Mouse (Mus musculus) lung, adult 2 months (tissue): ENCODE measurements around the gene Olfr222. TPM values are rescaled to one million over a fixed set of nuclear protein-coding genes. Genes with fewer than 3 reads are reported as not detected.

ENCODE experiments used
- DNase-seq: peaks from one replicate; pipeline ENCODE4 v3.0.0; 2022
- H3K4me1 ChIP-seq: fragments of 200-500 bp; 2 replicates; pipeline ENCODE4 v1.6.1; 2011; ENCODE audit warnings: low read length; ENCODE audit not compliant: control insufficient read depth, insufficient read depth
- H3K4me3 ChIP-seq: fragments of 200-500 bp; replicated peaks from 2 replicates; pipeline ENCODE3; 2011; ENCODE audit warnings: low read depth, mild to moderate bottlenecking, control low read depth, low read length; ENCODE audit errors: extremely low read depth
- CTCF ChIP-seq: fragments of 200-500 bp; IDR thresholded peaks from 2 replicates; pipeline ENCODE4 v1.5.1; 2011; ENCODE audit warnings: mild to moderate bottlenecking, low read length, control low read depth; ENCODE audit not compliant: insufficient read depth
- POLR2A ChIP-seq: fragments of 200-500 bp; IDR thresholded peaks from 2 replicates; pipeline ENCODE4 v1.6.1; 2011; ENCODE audit warnings: low read depth, mild to moderate bottlenecking, control low read depth, low read length, borderline replicate concordance; ENCODE audit errors: extremely low read depth
- WGBS: fragments of 180-500 bp; shearing (Covaris S2); methylation state at CpG from one replicate; pipeline ENCODE4 v1.1.7; 2018; 5-methylcytosine and 5-hydroxymethylcytosine counted together
- polyA plus RNA-seq: library from polyadenylated mRNA; depleted of rRNA; stranded (reverse); fragments of >200 nt; gene quantifications from 2 replicates; pipeline ENCODE4 v1.2.3, GENCODE M21; 2012; rRNA removed

Olfr222 gene
- polyA plus RNA-seq, 1 experiment: not detected

GRCm38 (mm10) chr11:59530221-59530620 lies 45.8 kb downstream of the Olfr222 start:
- WGBS: 64% methylated on average over 5 of the region's 5 CpGs
- Histone ChIP-seq H3K4me1 (no peaks in the 10 kb centered on the region), H3K4me3 (no peak overlapping the region)
- TF ChIP-seq POLR2A (no peak), CTCF (no peak)
- no peak for DNase-seq

GRCm38 (mm10) chr11:59526472-59527080 lies 49.5 kb downstream of the Olfr222 start, which contains the start of gene Zkscan17:
Zkscan17 (minus strand) TSS chr11:59526751.
- no peak for DNase-seq
- WGBS: 45% methylated on average over 8 of the region's 8 CpGs
- TF ChIP-seq CTCF: peak; percentile 34; the same call in 1 of the 2 replicates
- TF ChIP-seq POLR2A: no peak
- H3K4me3 ChIP-seq: no peak within 1 kb of the TSS
- no peaks in the 10 kb centered on the region for H3K4me1 ChIP-seq

GRCm38 (mm10) chr11:59525237-59525636 lies 50.8 kb downstream of the Olfr222 start:
- WGBS: 2% methylated on average over 10 of the region's 10 CpGs
- DNase-seq: peak; percentile 55
- H3K4me1 ChIP-seq: no peaks in the 10 kb centered on the region
- no peak overlapping the region for H3K4me3 ChIP-seq
- no peak for TF ChIP-seq POLR2A
- TF ChIP-seq CTCF: peak; percentile 66

- Histone ChIP-seq H3K4me1 (no peaks in the 10 kb centered on the region), H3K4me3 (no peak overlapping the region)
- 97% methylated on average over 2 of the region's 2 CpGs for WGBS
- no peak for DNase-seq
- no peak for TF ChIP-seq POLR2A
- TF ChIP-seq CTCF: no peak
Measured at GRCm38 (mm10) chr11:59524150-59524549, 51.9 kb downstream of the Olfr222 start.

Other genes with a start within 250 kb of the Olfr222 start
- not detected in 2 replicates for gene Prss38, start 200.6 kb downstream of the Olfr222 start, polyA plus RNA-seq
- 5.0 and 5.5 TPM in 2 replicates for gene Jmjd4, start 126.2 kb downstream of the Olfr222 start, polyA plus RNA-seq
- gene Snap47, start 125.0 kb downstream of the Olfr222 start, polyA plus RNA-seq: 36.8 and 49.7 TPM in 2 replicates
- 0.45 and 0.97 TPM in 2 replicates for gene Zfp867, start 103.8 kb downstream of the Olfr222 start, polyA plus RNA-seq
- gene Zkscan17, start 49.5 kb downstream of the Olfr222 start, polyA plus RNA-seq: 12.7 and 12.9 TPM in 2 replicates
- gene Nlrp3, start 34.7 kb downstream of the Olfr222 start, polyA plus RNA-seq: 1.6 and 2.2 TPM in 2 replicates
- gene Olfr223, start 17.1 kb upstream of the Olfr222 start, polyA plus RNA-seq: not detected in 2 replicates
- gene Mprip, start 85.1 kb upstream of the Olfr222 start, polyA plus RNA-seq: 164 and 239 TPM in 2 replicates
- 2.0 and 2.9 TPM in 2 replicates for gene Pld6, start 211.4 kb upstream of the Olfr222 start, polyA plus RNA-seq
- 58.9 and 59.6 TPM in 2 replicates for gene Flcn, start 233.8 kb upstream of the Olfr222 start, polyA plus RNA-seq